Mouse (Mus musculus) adipose tissue, adult 10 weeks (tissue): Measurements from ENCODE around the gene Olfr18. TPM values are rescaled to one million over a fixed set of nuclear protein-coding genes. Genes with fewer than 3 reads are reported as not detected.

Source experiments
- polyA plus RNA-seq: library from polyadenylated mRNA; stranded (reverse); fragments of 350-450 nt; fragmentation: Illumina TruSeq; extraction: RNeasy Lipid Tissue Mini Kit (QIAGEN cat#74804); gene quantifications from one replicate; pipeline ENCODE4 v1.2.3, GENCODE M21; 2014; ENCODE audit warnings: low read depth, low replicate concordance

Olfr18 gene
- polyA plus RNA-seq: not detected

GRCm38 (mm10) chr9:20335994-20336393, at the start of gene Olfr18:
Gene Olfr18 (minus strand): TSS chr9:20336094.

DNA sequence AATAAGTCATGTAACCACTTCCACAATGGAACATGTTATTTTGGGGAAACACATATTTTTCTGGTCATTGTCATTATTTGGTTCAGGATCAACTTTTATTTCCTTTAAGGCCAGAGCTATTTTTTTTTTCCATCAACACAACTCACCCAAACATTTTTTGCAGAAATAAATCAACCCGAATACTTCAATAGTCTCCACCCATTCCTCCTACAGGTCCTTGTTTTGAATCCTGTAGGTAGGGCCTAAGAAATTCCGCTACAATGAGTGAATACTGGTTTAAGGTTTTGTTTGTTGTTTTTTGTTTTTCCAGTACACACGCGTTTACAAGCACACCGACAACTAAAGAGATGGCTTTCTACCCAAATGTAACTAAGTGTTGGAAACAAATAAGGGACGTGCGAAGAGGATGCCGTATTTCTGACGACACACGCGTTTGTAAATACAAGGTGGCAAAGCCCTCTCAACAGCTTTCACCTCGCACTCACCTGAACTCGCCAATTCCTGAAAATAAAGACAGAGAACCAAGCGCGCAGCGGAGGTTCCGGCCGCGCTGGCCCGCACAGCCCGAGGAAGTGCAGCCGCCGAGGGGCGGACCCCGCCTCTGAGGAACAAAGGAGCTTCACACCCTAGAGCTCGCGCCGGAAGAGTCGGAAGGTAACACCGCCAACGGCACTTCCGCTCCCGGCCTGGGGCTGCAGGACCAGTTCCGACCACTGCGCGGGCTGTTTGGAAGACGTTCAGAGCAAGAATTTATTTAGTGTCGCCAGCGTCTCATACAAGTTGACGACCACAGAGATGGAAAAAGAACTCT, 48.8 kb upstream of the Olfr18 start, which contains the start of gene Zfp560:
Gene Zfp560, minus strand, starts transcription at position 646 of the 811 bp plus-strand sequence.

GRCm38 (mm10) chr9:20298232-20298631, 37.7 kb downstream of the Olfr18 start, which contains the start of gene Olfr873:
Gene Olfr873 (plus strand): TSS chr9:20298532.

DNA sequence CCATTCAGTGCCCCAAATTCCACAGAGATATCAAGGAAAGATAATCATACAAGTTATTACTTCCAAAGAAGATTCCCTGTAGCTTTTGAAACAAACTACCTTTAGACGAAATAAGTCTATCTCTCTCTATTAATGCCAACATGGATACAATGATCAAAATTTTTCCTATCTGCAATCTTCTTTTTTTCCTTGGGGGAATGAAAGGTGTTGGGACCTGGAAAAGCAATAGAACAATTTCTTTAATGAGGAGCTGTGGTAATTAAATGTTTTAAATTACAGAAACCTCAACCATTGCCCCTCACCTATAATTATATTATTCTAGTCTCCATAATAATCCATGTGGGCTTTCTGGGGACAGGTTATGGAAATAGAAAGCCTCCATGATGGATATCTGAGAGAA, 53.8 kb downstream of the Olfr18 start, which contains the start of gene Olfr39:
Gene Olfr39, plus strand, starts transcription at position 301 of the 400 bp plus-strand sequence.

Other genes starting within 250 kb of the Olfr18 start
- not detected for gene Olfr868, start 237.5 kb downstream of the Olfr18 start, polyA plus RNA-seq
- gene Olfr869, start 207.1 kb downstream of the Olfr18 start, polyA plus RNA-seq: not detected
- gene Olfr870, start 162.0 kb downstream of the Olfr18 start, polyA plus RNA-seq: not detected
- gene Olfr871, start 123.9 kb downstream of the Olfr18 start, polyA plus RNA-seq: not detected
- gene Olfr872, start 99.0 kb downstream of the Olfr18 start, polyA plus RNA-seq: not detected
- gene Olfr39, start 53.7 kb downstream of the Olfr18 start, polyA plus RNA-seq: not detected
- gene Olfr873, start 37.6 kb downstream of the Olfr18 start, polyA plus RNA-seq: not detected
- 23.9 TPM for gene Zfp560, start 49.1 kb upstream of the Olfr18 start, polyA plus RNA-seq
- gene Zfp26, start 124.1 kb upstream of the Olfr18 start, polyA plus RNA-seq: 5.8 TPM
- 19.5 TPM for gene Zfp426, start 156.7 kb upstream of the Olfr18 start, polyA plus RNA-seq
- gene Zfp266, start 185.3 kb upstream of the Olfr18 start, polyA plus RNA-seq: 17.4 TPM
- gene Zfp846, start 245.2 kb upstream of the Olfr18 start, polyA plus RNA-seq: 5.0 TPM